Mouse (Mus musculus): ENCODE measurements around the gene C1qbp.

C1qbp gene

DNA sequence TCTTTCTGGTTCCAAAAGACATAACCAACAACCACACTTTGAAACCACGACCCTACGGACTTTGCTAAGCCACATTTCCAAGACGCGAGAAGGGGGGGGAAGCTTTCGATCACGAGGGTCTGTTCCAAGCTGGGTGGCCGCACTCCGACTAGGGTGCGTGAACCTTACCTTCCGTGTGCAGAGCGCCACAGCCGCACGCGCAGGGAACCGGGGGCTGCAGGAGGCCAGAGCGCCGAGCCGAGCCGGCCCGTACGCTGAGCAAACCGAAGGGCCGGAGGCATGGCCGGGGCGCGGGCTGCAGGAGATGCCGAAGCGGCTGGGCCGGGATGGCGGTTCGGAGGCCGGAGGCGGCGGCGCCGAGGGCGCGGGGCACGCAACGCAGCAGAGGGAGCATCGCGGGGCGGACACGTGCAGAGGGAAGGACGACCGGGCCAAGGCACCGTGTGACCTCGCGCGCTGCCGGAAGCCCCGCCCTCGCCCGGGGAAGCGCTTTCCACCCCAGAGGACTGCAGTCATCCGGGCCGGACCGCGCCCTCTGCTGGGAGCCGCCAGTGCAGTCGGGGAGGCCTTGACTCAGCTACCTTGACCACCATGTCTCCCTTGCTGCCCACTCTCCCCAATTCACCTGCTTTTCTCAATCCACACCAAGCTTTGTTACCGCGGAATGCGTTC, at the start of gene C1qbp:
TSS of gene C1qbp (minus strand) at position 470 of the 672 bp plus-strand sequence.
- DNase-seq (ENCODE audit: inconsistent ontology term) = peak; percentile 95

DNA sequence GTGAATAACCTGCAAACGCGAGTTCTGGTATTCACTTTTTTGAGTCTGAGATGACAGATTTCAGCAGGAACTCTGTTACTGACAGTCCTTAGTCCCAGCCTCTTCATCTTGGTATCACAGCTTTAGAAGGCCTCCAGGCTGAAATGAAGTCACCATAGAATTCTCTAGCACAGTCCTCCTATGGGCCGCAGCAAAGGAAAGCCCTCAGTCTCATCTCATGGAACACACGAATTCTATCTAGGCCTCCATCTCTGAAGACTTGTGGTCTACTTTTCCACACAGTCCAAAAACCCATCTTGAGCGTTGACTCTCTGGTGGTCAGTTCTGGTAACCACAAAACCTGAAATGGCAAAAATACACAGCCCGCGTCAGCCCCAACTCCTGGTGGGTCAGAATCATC, 49.2 kb upstream of the C1qbp start:
- no peak for DNase-seq (ENCODE audit: inconsistent ontology term)

DNA sequence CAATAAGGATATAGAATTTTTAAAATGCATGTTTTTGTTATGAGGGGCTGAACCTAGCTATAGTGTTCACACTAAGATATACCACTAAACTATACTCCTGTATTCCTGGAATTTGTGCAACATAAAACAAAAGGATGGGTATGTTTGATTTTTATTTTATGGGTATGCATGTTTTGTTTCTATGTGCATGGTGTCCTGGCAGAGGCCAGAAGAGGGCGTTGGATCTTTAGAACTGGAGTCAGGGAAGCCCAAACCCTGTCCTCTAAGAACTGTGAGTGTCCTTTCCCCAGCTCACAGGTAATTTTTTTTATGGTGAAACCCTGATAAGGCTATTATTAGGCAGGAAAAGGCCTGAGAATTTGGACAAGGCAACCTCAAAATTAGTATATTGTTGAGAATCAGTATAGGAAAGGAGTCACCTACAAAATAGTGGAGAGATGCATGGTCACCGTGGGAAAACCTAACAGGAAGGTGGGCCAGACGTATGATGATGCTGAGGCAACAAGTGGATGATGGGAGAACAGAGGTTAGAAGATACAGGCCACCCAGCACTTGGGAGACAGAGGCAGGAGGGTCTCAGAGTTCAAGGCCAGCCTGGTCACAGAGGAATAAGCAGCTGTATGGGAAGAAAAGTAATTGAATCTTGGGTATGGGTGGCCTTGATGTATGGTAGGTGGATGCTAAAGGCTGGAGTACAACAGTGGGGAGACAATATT, 46.7 kb upstream of the C1qbp start:
- DNase-seq (ENCODE audit: inconsistent ontology term) = no peak

DNA sequence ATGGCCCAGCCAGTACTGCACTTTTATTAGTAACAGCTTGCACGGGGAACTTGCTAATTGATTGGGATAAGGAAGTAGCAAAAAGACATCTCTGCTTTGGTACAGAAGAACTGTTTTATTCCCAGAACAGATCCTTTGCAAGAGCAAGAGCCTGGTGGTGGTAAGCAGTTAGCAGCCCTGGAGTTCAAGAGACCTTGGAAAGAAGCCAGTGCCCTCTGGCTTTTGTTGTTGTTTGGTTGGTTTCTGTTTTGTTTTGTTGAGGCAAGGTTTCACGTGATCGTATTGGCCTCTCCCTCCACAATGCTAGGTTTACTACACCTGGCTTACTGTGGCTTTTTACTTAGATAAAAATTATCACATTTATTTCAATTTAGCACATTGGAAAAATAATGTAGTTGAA, 45.5 kb upstream of the C1qbp start:
- no peak for DNase-seq (ENCODE audit: inconsistent ontology term)

DNA sequence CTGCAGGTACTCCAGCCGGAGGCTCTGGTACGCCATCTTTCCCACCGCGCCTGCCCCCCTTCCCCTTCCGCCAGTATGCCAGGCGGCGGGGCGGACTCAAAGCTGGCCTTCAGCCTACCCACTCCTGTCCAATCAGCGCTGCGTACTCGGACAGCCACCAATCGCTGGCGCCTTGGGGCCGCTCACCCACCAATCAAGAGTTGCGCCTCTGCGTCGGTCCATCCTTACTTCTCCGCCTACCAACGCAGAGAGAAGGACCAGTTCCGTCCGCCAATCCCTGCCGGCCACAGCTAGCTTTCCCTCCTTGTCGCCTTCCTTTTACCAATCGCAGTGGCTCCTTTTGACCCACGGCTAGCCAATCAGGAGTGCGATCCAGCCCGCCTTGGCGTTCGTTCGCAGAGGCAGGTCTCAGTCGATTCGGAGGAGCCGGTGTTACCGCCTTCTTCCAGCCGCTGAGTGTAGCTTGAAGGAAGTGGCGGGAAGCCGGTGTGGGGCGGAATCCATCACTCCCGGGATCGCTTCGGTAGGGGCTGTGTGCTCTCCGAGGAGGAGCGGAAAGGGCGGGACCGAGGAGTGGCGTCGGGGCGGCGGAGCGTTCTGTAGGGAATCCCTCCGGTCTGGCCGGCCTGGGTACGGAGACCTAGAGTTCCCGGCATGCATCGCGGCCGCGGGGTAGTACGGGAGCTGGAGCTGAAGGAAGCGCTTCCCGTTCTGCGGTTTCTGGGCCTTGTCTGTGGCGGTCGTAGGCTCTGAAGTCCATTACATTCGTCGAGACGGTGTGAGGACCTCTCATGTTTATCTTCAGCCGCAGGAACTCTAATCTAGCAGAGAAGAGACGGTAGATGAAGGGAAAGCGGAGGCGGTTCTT, 36.6 kb upstream of the C1qbp start, which contains the start of the genes Mis12 and Derl2:
TSS of gene Mis12 (plus strand) at position 411 of the 868 bp plus-strand sequence.
TSS of gene Derl2 (minus strand) at position 641 of the 868 bp plus-strand sequence.
- peak; percentile 99 for DNase-seq (ENCODE audit: inconsistent ontology term)

DNA sequence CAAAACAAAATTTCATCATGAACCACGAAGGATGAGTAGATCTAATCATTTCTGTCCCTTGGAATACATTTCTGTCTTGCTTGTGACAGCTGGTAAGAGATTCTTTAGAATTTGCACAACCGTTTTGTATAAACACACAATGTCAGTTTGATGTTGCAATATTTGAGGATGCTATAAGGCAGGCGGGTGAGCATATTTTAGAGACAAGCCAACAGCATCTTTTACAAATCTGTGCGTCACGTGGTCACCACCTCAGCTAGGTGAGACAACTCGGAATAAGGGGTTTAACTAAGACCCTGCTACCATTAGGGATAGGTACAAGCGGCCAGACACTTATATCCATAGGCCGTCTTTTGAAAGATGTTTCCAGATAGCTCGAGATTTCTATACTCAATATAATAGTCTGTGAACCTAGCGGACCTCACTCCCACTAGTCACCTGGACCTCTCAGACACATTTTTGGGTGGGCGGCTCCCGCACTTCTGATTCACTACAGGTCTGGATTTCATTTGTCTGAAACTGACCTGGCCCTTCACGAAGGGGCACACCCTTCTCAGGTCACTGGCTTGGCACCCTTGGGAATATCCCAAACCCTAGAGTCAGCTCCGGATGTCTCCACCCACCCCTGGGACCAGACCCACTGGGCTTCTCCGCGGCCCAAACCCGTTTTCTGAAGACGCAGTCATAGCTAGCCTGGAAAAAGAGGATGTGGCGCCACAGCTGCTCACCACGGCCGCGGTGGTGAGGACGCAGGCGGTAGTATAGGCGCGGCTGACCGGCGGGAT, 35.8 kb upstream of the C1qbp start:
- no peak for DNase-seq (ENCODE audit: inconsistent ontology term)

DNA sequence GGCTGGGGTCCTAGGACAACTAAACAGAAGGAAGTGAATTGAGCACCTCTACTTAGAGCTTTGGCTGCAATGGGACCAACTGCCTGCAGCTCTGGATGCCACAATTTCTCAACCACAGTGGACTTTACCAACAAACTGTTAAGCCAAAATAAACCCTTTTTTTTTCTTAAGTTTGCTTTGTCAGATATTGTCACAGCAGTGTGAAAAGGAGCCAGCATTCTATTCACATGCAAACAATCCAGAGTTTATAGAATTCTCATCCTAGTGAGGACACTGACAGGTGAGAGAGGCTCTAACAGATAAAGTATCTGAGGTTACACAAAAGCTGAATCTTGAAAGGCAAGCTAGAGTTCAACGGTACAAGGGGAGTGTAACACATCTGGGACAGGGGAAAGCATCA, 34.2 kb upstream of the C1qbp start:
- no peak for DNase-seq (ENCODE audit: inconsistent ontology term)

DNA sequence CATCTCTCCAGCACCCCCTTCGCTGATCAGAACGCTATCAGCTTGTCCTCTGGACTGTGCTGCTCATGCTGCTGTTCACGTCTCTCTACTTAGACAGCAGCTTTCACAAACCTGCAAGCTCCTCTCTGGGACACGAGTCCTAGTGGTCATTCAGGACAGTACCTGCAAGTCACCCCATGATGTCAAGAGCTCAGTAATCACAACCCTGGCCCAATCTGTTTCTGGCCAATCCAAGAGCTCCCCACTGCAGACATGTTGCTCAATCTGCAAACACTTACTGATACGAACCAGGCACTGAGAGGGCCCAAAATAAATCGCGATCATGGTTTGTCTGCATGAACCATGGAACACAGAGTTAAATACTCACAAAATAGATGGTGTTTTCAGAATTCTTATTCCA, 29.9 kb upstream of the C1qbp start:
- no peak for DNase-seq (ENCODE audit: inconsistent ontology term)

DNA sequence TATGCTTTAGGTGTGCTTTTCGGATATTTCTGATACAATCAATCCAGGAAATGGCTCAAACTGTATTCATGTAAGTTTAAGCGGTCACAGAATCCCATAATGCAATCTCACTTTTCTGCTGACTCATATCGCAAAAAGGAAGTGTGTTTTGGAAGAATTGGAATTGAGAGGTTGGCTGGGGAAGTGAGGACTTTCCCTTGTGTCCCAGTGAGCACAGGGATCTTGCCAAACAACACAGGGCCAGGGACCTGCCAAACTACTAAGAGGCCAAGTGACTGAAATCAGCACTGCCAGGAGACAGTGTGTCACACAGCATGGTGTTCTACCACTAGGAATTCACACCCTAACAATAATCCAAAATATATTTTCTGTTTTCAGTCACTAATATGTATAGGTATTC, 25.5 kb upstream of the C1qbp start:
- no peak for DNase-seq (ENCODE audit: inconsistent ontology term)

DNA sequence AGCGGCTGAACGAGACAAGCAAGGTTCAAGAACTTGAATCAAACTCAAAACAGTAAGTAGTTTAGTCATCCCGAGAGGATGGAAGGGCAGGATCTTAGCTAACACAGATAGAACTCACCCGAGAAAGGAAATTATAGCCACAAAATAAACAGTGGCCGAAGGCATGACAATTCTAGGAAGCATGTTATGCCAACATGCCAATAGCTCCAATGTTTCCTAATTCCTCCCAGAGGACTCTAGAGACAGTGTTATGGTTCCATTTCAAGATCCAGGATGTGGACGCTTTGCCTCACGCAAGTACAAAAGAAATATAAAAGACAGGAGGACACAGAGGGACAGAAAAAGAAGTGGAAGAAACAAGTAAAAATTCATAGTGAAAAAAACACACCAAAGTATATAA, 25.0 kb upstream of the C1qbp start:
- no peak for DNase-seq (ENCODE audit: inconsistent ontology term)

DNA sequence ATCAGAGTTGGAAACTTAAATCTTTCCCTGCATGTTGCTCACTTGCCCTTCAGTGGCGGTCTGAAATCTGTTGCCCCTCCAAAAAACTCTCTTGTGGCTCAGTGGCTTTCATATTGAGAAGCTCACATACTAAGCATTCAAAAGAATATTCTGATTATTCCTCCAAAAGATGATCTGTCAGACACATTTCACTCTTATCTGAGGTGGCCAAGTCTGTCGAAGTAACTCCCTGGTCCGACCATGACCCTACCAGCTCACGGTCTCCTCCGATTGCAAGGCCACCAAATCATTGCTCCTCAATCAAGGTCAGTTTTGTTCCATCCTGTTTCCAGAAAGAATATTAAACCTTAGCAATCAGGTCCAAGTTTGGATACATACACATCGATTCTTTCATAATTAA, 24.2 kb upstream of the C1qbp start:
- DNase-seq (ENCODE audit: inconsistent ontology term) = no peak

DNA sequence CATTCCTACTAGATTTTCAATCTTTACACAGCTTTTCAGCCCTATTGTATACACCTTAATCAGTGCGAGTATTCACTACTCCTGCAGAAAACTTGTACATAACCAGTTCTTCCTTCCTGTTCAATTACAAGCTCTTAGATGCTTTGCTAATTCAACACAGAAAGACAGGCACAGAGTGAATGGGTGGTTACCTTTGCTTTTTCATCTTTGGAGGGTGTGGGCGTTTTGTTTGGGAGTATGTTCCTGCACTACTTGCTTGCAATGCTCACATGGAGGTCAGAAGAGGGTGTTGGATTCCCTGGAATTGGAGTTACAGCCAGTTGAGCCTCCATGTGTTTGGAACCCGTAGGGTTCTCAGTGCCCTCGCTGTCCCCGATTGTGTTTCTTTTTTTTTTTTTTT, 22.2 kb upstream of the C1qbp start:
- DNase-seq (ENCODE audit: inconsistent ontology term) = no peak

DNA sequence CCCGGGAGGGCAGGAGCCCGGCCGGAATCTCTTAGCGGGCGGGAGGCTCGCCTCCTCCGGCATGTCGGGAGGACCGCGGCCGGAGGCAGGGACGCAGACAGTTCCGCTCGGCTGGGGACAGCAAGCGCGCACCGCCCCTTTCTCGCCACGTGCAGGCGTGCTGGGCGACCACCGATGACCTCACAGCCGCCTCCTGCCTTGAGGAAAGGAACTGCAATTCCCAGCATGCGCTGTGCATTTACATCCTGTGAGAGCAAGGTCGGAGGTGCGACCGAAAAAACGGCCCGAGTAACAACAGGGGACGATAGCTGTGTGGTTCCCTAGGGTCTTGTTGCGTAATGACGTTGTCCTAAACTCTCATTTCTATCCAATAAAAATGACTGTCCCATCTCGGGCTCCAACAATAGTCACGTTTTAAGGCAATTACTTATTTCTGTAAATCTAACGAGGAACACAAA, 21.5 kb upstream of the C1qbp start, which contains the start of gene Dhx33:
TSS of gene Dhx33 (minus strand) at position 122 of the 458 bp plus-strand sequence.
- DNase-seq (ENCODE audit: inconsistent ontology term) = peak; percentile 96

DNA sequence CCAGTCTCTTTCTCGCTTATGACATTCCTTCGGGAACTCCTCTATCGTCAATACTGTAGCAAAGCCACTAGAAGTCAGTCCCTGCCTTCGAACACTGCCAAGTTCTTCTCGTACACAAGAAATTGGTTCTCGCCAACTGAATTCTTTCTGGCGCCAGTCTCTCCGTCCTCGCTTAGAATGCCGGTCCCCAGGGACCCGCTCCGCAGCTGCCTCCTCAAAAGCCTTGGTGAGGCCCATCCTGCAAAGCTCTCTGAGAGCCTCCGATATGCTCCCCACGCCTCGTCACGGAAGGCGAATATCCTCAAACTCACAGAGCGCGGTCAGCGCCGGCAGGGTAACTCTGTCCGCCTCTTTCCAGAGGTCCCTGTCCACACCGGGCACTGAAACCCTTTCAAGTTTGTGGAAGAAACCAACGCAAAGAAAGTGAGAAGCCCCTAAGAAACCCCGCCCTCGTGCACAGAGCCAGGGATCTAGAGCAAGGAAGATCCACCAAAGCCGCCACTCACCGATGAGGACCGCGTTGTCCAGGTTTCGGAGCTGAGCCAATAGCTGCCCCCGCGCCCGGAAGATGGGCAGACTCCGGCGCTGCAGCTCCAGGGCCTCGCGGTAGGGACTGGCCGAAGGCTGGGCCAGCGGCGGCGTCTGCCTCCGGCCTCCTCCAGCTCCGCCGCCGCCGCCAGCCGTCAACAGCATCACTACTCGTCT, 20.9 kb upstream of the C1qbp start:
- DNase-seq (ENCODE audit: inconsistent ontology term) = no peak

DNA sequence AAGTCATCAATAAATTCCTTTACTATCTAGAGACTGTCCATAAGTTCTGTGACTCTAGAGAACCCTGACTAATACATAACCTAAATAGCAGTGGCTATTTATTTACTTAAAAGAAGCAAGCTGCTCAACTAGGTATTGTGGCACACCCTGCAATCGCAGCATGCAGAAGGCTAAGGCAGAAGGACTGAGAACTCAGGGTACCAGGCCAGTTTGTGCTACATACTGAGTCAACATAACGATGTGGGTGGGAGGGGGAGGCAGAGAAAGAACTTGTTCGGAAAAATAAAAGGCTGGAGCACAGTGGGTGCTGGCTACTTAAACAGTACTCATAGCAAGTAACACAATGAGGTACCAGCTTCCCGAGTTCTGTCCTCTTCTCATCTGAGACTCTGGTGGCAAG, 18.3 kb upstream of the C1qbp start:
- DNase-seq (ENCODE audit: inconsistent ontology term) = no peak

DNA sequence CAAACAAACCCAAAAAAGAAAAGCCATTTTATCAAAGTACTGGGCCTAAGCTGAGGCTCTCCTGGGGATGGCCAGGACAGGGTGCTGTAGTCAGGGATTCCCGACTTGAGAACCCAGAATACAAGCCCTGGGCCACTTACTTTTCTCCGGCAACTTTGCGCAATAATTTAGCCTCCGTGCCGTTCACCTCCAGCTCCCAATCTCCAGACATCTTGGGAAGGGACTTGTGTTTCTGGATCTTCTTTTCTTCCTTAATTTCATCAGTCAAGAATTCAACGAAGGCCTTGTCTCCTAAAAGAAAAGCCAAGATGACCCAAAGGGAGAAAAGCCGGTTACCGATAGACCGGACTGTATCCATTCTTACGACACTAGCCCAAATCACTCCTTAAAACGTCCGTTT, 796 bp downstream of the C1qbp start:
- peak; percentile 18 for DNase-seq (ENCODE audit: inconsistent ontology term)

DNA sequence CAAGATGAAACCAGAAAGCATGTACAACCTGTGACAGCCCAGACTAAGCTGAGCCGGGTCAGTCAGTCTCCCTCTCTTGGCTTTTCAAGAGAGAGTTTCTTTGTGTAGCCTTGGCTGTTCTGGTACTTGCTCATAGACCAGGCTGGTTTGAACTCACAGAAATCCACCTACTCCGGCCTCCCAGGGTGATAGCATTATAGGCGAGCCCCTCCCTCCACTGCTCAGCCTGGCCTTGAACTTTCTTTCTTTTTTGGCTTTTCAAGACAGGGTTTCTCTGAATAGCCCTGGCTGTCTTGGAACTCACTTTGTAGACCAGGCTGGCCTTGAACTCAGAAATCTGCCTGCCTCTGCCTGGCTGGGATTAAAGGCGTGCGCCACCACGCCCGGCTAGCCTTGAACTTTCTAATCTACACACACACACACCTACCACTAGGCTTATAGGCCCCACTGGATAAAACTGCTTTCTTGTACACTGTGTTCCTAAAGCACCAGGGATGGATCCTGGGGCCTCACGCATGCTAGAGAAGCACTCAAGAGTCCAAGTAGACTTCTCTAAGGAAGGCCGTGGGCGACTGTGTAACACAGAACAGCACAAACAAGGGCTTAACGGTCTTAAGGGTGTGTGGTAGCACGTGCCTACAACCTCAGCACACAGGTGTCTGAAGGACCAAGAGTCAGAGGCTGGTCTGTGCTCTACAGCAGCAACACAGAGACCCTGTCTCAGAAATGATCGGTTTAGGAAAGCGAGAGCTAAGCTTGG, 1.9 kb downstream of the C1qbp start:
- no peak for DNase-seq (ENCODE audit: inconsistent ontology term)

DNA sequence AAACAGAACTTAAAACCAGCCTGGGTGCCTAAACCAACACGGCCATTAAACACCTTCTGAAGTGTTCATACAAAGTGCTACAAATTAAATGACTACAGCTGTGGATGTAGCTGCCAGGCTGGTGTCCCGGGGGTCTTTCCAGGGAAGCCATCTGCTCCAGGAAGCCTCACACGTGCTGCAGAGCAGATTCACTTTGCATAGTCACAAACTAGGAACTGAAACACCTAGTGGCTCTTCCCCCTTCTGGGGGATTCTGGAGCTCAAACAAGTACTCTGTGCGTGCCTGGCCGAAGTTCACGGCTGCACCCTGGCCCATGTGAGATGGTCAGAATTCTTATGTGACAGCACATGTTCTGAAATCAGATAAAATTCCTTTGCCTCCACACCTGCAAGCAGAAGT, 2.6 kb downstream of the C1qbp start:
- DNase-seq (ENCODE audit: inconsistent ontology term) = no peak

DNA sequence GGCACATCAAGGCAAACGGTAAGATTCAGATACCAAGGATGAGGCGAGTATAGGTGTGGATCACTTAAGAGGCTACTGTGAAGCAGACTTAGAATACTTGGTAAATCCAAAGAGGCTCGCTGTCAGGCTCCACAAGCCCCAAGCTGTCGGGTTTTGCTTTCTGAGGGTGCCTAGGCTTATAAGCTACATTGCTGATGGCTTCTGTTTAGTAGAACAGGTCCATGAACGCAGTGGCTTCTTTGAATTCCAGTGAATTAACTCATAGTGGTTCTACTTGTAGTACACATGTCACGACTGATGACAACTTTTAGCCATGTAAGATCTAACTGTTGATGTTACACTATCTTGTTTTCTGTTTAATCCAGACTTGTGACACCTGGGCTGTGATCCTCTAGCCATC, 5.5 kb downstream of the C1qbp start:
- no peak for DNase-seq (ENCODE audit: inconsistent ontology term)

DNA sequence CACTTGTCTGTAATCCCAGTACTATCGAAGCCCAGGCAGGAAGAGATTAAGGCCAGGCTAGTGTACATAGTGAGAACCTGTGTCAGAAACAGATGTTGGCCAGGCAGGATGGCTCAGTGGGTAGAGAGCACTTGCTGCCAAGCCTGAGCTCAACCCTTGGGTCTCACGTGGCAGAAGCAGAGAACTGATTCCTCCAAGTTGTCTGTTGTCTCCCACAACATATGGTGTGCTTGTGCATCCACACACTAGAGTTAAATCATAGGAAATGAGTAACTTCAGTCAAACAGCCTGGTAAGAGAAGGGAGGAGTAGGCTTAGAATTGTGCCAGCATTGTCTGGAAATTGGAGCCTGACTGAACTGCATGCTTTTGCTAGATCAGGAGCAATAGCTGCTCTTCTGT, 7.6 kb downstream of the C1qbp start:
- DNase-seq (ENCODE audit: inconsistent ontology term) = no peak
